Mouse (Mus musculus) liver, adult 2 months (tissue): ENCODE measurements around the gene Snd1.

ENCODE experiments used
- CTCF ChIP-seq: fragments of 200-500 bp; IDR thresholded peaks from 2 replicates; pipeline ENCODE4 v1.5.1; 2011; ENCODE audit warnings: low read depth, low read length, control low read depth
- POLR2A ChIP-seq: fragments of 200-500 bp; IDR thresholded peaks from 2 replicates; pipeline ENCODE4 v1.6.1; 2011; ENCODE audit warnings: low read length, control low read depth; ENCODE audit not compliant: insufficient read depth; ENCODE audit errors: extremely low read depth

DNA sequence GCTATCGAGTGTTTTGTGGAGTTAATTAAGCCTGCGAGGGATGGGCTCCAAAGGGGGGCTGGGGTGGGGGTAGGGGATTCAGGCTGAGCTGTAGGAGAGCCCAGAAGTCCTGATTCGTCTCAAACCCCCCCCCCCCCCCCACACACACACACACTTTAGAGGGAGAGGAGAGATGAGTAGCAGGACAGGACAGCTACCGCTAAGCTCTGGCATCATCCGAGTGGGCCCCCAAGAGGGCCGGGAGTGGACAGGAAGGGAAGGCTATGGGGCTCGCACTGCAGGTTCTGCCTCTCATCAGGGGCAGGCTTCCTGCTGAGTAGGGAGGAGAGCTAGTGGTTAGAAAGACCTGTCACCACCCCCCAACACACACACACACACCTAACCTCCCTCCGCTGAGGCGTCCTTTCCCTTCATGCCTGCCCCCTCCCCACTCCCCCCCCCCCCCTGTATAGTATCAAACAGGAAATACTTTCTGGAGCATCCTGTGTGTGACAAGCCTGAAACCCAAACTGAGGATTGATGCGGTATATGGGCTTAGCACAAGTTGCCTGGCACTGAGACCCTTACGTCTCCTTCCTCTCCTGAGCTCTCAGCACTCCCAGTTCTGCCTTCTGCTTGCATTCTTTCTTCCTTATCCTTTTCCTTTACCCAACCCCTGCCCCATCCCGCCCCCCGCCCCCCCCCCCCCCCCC, 456.8 kb downstream of the Snd1 start:
- TF ChIP-seq CTCF (no peak), POLR2A (no peak)
